Mouse (Mus musculus): ENCODE data around the gene Klhl22.

- TF ChIP-seq CTCF (IDR thresholded peaks at IDR 0.05; ENCODE audit: insufficient read depth, low read length) = no peak
- no peak for TF ChIP-seq POLR2A (IDR thresholded peaks at IDR 0.05; ENCODE audit: borderline replicate concordance, extremely low read depth, low read depth, low read length)
These were observed 42.5 kb downstream of the Klhl22 start for GRCm38 (mm10) chr16:17801777-17802455.

Data from lung, adult 2 months (tissue).